In genomic region chr8:122955195-122955594, GRCm38 (mm10) we compare ENCODE assay signal across 22 mouse cellular contexts.
"Had no signal": no experiment of that assay in that cellular context is flagged by ENCODE, and none has a peak within 500 bp of the region (broad histone marks: within the 10 kb centered on the region; RNA-seq: fewer than 3 reads in every experiment).

No protein-coding gene starts in this region.

- H3K9ac ChIP-seq: heart, embryonic 12.5 days; hindbrain, embryonic 12.5 days; hindbrain, embryonic 14.5 days; intestine, embryonic 15.5 days; limb, embryonic 12.5 days had no signal

- H3K4me3 ChIP-seq: gastrocnemius, adult 2 months; heart, embryonic 10.5 days; heart, embryonic 12.5 days; hindbrain, embryonic 10.5 days; hindbrain, embryonic 12.5 days; intestine, embryonic 15.5 days; left cerebral cortex, adult 2 months; limb, embryonic 10.5 days; limb, embryonic 12.5 days had no signal

- H3K36me3 ChIP-seq: heart, embryonic 10.5 days; heart, embryonic 12.5 days; hindbrain, embryonic 10.5 days; hindbrain, embryonic 12.5 days; intestine, embryonic 15.5 days; limb, embryonic 10.5 days; limb, embryonic 12.5 days had no signal

- H3K27ac ChIP-seq: gastrocnemius, adult 2 months; heart, embryonic 10.5 days; hindbrain, embryonic 10.5 days; hindbrain, embryonic 12.5 days; hindbrain, embryonic 14.5 days; intestine, embryonic 15.5 days; left cerebral cortex, adult 2 months; limb, embryonic 10.5 days; limb, embryonic 12.5 days had no signal

- H3K27me3 ChIP-seq: heart, embryonic 12.5 days; hindbrain, embryonic 12.5 days; intestine, embryonic 15.5 days; limb, embryonic 12.5 days had no signal

- H3K4me2 ChIP-seq: heart, embryonic 12.5 days; hindbrain, embryonic 12.5 days; hindbrain, embryonic 14.5 days; intestine, embryonic 15.5 days; limb, embryonic 12.5 days had no signal

- H3K4me1 ChIP-seq: hindbrain, embryonic 12.5 days had no signal

- DNase-seq: gastrocnemius, adult 2 months; gastrocnemius, postnatal 10 days; gastrocnemius, postnatal 25 days; heart, adult 18-20 months; heart, postnatal 10 days; heart, postnatal 4 days; kidney, adult 18-20 months; kidney, adult 8-10 months; kidney, postnatal 10 days; kidney, postnatal 25 days; kidney, postnatal 4 days had no signal

- ATAC-seq: hindbrain, embryonic 16.5 days; intestine, embryonic 15.5 days; intestine, postnatal 0 days had no signal

- H3K9me3 ChIP-seq: heart, embryonic 10.5 days; heart, embryonic 12.5 days; hindbrain, embryonic 10.5 days; hindbrain, embryonic 12.5 days; intestine, embryonic 15.5 days; limb, embryonic 10.5 days; limb, embryonic 12.5 days had no signal
